Mouse (Mus musculus): ENCODE measurements around the gene Gm49388. TPM values are rescaled to one million over a fixed set of nuclear protein-coding genes. Genes with fewer than 3 reads are reported as not detected.

Gene Gm49388
- polyA plus RNA-seq (2012; rRNA removed): 0.12 TPM in 1 of 2 replicates, not detected in the other

GRCm38 (mm10) chr7:127785308-127785707 is at the start of gene Gm49388:
Gene Gm49388 (plus strand): TSS chr7:127785608.

GRCm38 (mm10) chr7:127744366-127745045 is 40.9 kb upstream of the Gm49388 start, which contains the start of gene Fbxl19:
Gene Fbxl19 (plus strand): TSS chr7:127744543.

GRCm38 (mm10) chr7:127769651-127770038 is 15.8 kb upstream of the Gm49388 start, which contains the start of gene Orai3:
Gene Orai3 (plus strand): TSS chr7:127769815.

GRCm38 (mm10) chr7:127776426-127776825 is 9.0 kb upstream of the Gm49388 start, which contains the start of gene Setd1a:
Gene Setd1a (plus strand): TSS chr7:127776670.

GRCm38 (mm10) chr7:127800435-127801009 is 15.1 kb downstream of the Gm49388 start, which contains the start of gene Hsd3b7:
Gene Hsd3b7 (plus strand): TSS chr7:127800604.

GRCm38 (mm10) chr7:127824176-127824871 is 38.9 kb downstream of the Gm49388 start, which contains the start of the genes Stx4a and Stx1b:
Gene Stx4a (plus strand): TSS chr7:127824294.
Gene Stx1b (minus strand): TSS chr7:127824549.

Other genes starting within 250 kb of the Gm49388 start
- gene Tmem265, start 224.2 kb upstream of the Gm49388 start, polyA plus RNA-seq (2012; rRNA removed): 0.68 and 0.78 TPM in 2 replicates
- gene Phkg2, start 212.3 kb upstream of the Gm49388 start, polyA plus RNA-seq (2012; rRNA removed): 28.4 and 35.4 TPM in 2 replicates
- 3.1 and 4.4 TPM in 2 replicates for gene Ccdc189, start 197.0 kb upstream of the Gm49388 start, polyA plus RNA-seq (2012; rRNA removed)
- 12.6 and 15.5 TPM in 2 replicates for gene Rnf40, start 196.8 kb upstream of the Gm49388 start, polyA plus RNA-seq (2012; rRNA removed)
- 3.4 and 4.5 TPM in 2 replicates for gene Zfp629, start 169.8 kb upstream of the Gm49388 start, polyA plus RNA-seq (2012; rRNA removed)
- gene Bcl7c, start 76.7 kb upstream of the Gm49388 start, polyA plus RNA-seq (2012; rRNA removed): 12.7 and 12.9 TPM in 2 replicates
- 6.2 and 6.4 TPM in 2 replicates for gene Ctf1, start 72.9 kb upstream of the Gm49388 start, polyA plus RNA-seq (2012; rRNA removed)
- not detected in 2 replicates for gene Ctf2, start 53.4 kb upstream of the Gm49388 start, polyA plus RNA-seq (2012; rRNA removed)
- gene Fbxl19, start 41.1 kb upstream of the Gm49388 start, polyA plus RNA-seq (2012; rRNA removed): 5.1 and 5.4 TPM in 2 replicates
- gene Orai3, start 15.8 kb upstream of the Gm49388 start, polyA plus RNA-seq (2012; rRNA removed): 11.4 and 12.1 TPM in 2 replicates
- gene Setd1a, start 8.9 kb upstream of the Gm49388 start, polyA plus RNA-seq (2012; rRNA removed): 3.8 and 4.8 TPM in 2 replicates
- gene Hsd3b7, start 15.0 kb downstream of the Gm49388 start, polyA plus RNA-seq (2012; rRNA removed): 228 and 255 TPM in 2 replicates
- 39.6 and 41.1 TPM in 2 replicates for gene Stx4a, start 38.7 kb downstream of the Gm49388 start, polyA plus RNA-seq (2012; rRNA removed)
- gene Stx1b, start 38.9 kb downstream of the Gm49388 start, polyA plus RNA-seq (2012; rRNA removed): 2.5 and 2.9 TPM in 2 replicates
- 5.3 and 5.5 TPM in 2 replicates for gene Zfp646, start 90.6 kb downstream of the Gm49388 start, polyA plus RNA-seq (2012; rRNA removed)
- 1.7 and 1.9 TPM in 2 replicates for gene Zfp668, start 91.2 kb downstream of the Gm49388 start, polyA plus RNA-seq (2012; rRNA removed)
- 1.8 and 1.9 TPM in 2 replicates for gene Prss53, start 105.4 kb downstream of the Gm49388 start, polyA plus RNA-seq (2012; rRNA removed)
- not detected in 2 replicates for gene Gm21974, start 109.8 kb downstream of the Gm49388 start, polyA plus RNA-seq (2012; rRNA removed)
- gene Vkorc1, start 110.0 kb downstream of the Gm49388 start, polyA plus RNA-seq (2012; rRNA removed): 384 and 432 TPM in 2 replicates
- 21.6 TPM in 2 replicates for gene Bckdk, start 118.5 kb downstream of the Gm49388 start, polyA plus RNA-seq (2012; rRNA removed)
- 11.1 and 11.5 TPM in 2 replicates for gene Kat8, start 126.9 kb downstream of the Gm49388 start, polyA plus RNA-seq (2012; rRNA removed)
- 24.5 and 29.4 TPM in 2 replicates for gene Prss8, start 144.5 kb downstream of the Gm49388 start, polyA plus RNA-seq (2012; rRNA removed)
- 3.5 and 4.0 TPM in 2 replicates for gene Prss36, start 161.1 kb downstream of the Gm49388 start, polyA plus RNA-seq (2012; rRNA removed)
- 203 and 208 TPM in 2 replicates for gene Fus, start 181.8 kb downstream of the Gm49388 start, polyA plus RNA-seq (2012; rRNA removed)
- gene Pycard, start 208.3 kb downstream of the Gm49388 start, polyA plus RNA-seq (2012; rRNA removed): 17.8 and 18.5 TPM in 2 replicates
- gene Trim72, start 218.3 kb downstream of the Gm49388 start, polyA plus RNA-seq (2012; rRNA removed): 0.07 TPM in 2 replicates

All from liver, embryonic 18 days (tissue).